Mouse (Mus musculus) G1E-ER4 (cell line): Measurements from ENCODE around the gene Tfb1m. TPM values are rescaled to one million over a fixed set of nuclear protein-coding genes. Genes with fewer than 3 reads are reported as not detected.

ENCODE experiments used
- GATA1 ChIP-seq: IDR thresholded peaks from one replicate; pipeline ENCODE4 v1.8.0; 2012; ENCODE audit warnings: low read length, inconsistent platforms
- polyA plus RNA-seq: library from polyadenylated mRNA; stranded (reverse); fragments of >175 nt; gene quantifications from 2 replicates; pipeline ENCODE4 v1.2.3, GENCODE M21; 2012

Tfb1m gene
- polyA plus RNA-seq, 1 experiment, result 1.2 TPM

- TF ChIP-seq GATA1, result no peak
Observed at GRCm38 (mm10) chr17:3491065-3491464, 66.5 kb downstream of the Tfb1m start.

GRCm38 (mm10) chr17:3490216-3490895 is 67.2 kb downstream of the Tfb1m start:
- no peak for TF ChIP-seq GATA1

- TF ChIP-seq GATA1, result no peak
Observed at GRCm38 (mm10) chr17:3487721-3488601, 69.6 kb downstream of the Tfb1m start.

GRCm38 (mm10) chr17:3487211-3487610 is 70.4 kb downstream of the Tfb1m start:
- no peak for TF ChIP-seq GATA1

GRCm38 (mm10) chr17:3485851-3486250 is 71.7 kb downstream of the Tfb1m start:
- TF ChIP-seq GATA1, result no peak

- no peak for TF ChIP-seq GATA1
Observed at GRCm38 (mm10) chr17:3483091-3483490, 74.5 kb downstream of the Tfb1m start.

- TF ChIP-seq GATA1, result no peak
Observed at GRCm38 (mm10) chr17:3481576-3482575, 75.7 kb downstream of the Tfb1m start.

- no peak for TF ChIP-seq GATA1
Observed at GRCm38 (mm10) chr17:3476546-3476945, 81.0 kb downstream of the Tfb1m start.

GRCm38 (mm10) chr17:3472018-3472417 is 85.6 kb downstream of the Tfb1m start:
- no peak for TF ChIP-seq GATA1

Other genes with a start within 250 kb of the Tfb1m start
- gene Tiam2, start 231.2 kb downstream of the Tfb1m start, polyA plus RNA-seq, result not detected in 2 replicates
- not detected in 2 replicates for gene Cldn20, start 25.2 kb downstream of the Tfb1m start, polyA plus RNA-seq
- gene Nox3, start 138.5 kb upstream of the Tfb1m start, polyA plus RNA-seq, result not detected in 2 replicates